Mouse (Mus musculus) MEL-GATA-1-ER (cell line): ENCODE data around the gene Rab3il1.

Source experiments
- DNase-seq: peaks from one replicate; pipeline ENCODE4 v3.0.0-alpha.2; 2012; ENCODE audit warnings: low read depth; ENCODE audit errors: extremely low read depth

Gene Rab3il1

DNA sequence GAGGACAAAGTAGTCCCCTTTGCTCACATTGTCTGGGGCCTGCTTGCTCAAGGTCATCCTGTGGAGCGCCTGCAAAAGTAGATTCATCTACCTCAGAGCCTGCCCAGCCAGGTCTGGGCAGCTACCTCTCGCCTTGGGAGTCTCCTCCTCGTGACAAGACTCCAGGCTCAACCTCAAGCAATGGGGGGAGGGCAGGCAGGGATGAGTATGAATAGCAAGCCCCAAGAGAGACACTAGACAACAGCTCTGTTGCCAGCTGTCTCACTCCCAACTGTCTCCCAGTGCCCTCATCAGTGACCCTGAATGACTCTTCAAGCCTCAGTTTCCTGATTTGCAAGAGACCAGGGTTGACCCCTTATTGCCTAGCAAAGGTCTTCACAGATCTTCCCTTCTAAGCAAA lies 11.9 kb downstream of the Rab3il1 start:
- DNase-seq: no peak

DNA sequence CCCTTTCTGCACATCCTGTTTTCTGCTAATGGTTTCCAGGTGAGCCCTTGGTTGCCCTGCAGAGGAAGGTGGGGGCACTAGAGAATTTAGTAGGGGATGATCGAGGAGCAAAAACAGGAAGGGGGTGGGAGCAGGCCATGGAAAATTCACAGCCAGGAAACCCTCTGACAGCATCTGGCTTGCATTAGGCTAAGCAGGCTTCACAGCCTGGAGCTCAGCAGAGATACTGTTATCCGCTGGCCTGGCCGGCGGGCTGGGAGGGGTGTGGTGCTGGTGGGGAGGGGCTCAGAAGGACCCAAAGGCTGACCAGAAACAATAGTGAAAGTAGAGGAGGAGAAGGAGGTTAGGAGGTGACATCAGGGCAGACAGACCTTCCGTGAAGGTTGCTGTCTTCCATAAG lies 12.4 kb downstream of the Rab3il1 start:
- no peak for DNase-seq

DNA sequence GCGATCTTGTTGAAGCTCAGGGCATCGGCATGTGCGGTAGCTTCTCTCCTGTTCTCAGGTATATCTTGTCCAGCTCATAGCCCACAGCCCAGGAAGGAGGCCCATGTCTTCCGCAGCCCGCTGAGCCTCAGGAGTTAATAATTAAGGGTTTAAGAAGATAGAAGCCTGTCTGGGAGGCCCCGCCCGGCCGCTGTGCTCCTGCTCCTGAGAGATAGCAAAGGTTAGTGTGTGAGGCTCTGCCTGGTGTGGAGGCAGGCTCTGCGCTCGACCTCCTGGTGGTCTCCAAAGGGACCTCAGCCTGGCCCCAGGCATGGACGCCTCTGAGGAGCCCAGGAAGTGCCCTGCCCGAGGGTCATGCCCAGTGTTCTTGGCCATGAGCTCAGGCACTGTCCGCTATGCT lies 13.4 kb downstream of the Rab3il1 start:
- DNase-seq: peak; percentile 59

DNA sequence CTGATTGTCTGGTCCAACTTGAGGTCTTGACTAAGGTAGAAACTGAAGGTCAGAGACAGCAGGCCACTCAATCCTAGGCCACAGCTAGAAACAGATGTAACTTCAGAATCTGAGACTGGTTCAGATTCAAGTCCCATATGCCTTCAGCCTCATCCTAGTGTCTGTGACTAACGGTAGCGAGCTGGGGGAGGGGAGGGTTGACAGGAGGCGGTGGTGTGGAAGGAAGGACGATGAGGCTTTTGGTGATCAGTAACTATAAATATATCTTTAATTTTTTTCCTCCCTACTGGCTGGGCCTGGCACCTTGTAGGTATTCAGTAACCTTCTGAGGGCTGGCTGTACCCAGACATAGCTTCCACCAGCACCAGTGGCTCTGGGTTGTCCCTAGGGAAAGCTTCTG lies 14.0 kb downstream of the Rab3il1 start:
- DNase-seq: no peak

DNA sequence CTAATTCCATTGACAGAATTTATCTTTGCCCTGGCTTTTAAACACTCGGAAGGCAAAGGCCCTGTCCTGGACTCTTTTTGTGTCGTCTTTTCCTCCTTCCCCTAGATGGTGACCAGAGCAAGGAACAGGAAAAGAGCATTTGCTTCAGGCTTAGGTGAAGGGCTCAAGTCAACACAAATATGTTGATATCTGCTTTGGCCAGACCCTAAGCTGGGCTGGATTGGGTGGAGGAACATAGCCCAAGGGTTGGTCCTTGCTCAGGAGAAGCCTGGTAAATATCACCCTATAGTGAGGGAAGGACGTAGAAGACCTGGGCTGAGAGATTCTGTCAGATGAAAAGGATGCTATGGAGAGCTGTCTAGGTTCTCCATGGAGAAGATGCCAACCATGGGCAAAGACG lies 14.7 kb downstream of the Rab3il1 start:
- no peak for DNase-seq

DNA sequence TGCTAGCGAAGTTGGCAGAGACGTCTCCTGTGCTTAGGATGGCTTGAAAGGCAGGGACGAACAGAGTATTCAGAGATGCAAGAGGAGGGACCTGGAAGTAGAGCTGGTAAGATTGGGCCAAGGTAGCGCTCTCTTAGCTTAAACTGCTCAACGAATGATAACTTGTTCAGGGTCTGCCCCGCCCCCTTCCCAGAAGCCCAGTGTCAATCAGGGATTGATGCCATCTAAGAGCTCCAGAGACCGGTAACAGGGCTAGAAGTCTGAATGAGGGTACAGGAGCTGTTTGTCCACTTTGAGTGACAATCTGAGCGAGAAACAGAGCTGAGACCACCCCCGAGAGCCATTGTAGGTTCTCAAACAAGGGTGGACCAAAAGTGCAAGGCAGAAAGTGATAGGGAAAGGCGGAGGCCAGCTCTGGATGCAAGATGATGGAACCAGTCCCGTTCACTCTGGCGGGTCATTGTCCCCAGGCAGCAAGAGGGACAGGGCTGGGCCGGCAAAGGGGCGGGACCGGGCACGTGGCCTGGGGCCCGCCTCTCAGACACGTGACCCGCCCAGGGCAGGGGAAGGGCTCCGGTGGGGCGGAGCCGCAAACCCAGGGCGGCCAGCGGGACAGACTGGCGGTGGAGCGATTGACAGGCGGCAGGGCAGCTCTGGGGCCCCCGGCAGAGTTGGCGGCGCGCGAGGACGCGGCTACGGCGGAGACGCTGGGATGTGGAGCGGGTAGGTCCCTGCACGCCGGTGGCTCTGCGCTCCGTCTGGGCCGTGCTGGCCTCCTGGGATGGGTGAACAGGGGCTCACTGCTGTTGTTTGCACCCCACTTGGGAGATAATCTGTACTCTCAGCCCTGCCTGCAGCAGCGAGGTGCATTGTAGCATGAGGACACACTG lies 16.4 kb downstream of the Rab3il1 start:
- peak; percentile 27 for DNase-seq

DNA sequence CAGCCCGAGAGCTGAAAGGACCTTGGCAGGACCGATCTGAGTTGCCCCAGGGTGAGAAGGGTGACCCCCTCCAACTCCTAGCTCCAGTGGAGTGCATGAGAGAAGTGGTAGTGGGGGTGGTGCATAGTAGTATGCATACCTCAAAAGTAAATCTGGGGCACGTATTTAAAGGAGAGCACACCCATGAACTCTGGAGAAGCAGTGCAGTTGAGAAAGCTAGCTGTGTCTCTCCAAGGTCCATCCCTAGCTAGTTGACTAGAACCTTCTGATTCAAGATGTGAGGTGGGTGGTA lies 17.0 kb downstream of the Rab3il1 start:
- no peak for DNase-seq

DNA sequence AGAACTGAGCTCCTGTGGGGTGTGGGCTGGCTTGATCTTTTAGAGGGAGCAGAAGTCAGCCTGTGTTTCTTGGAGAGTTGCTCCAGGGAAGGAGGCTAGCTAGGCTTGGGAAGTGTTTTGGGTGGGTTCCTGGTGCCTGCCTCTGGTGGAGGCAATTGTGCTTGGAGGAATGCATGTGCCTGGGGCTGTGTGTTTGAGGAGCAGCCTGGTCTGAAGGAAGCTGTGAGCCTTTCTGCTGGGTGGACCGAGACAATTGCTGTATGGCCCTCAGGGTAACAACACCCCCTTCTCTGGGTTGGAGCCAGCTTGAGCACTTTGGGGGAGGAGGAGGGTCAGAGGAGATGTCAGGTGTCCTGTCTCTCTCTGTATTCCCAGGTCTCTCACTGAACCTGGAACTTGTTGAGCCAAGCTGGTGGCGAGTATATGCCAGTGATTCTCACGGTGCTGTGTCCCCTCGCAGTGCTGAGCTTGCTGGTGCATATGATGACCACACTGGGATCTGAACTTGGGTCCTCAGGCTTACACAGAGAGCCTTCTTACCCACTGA lies 17.8 kb downstream of the Rab3il1 start:
- DNase-seq: no peak

DNA sequence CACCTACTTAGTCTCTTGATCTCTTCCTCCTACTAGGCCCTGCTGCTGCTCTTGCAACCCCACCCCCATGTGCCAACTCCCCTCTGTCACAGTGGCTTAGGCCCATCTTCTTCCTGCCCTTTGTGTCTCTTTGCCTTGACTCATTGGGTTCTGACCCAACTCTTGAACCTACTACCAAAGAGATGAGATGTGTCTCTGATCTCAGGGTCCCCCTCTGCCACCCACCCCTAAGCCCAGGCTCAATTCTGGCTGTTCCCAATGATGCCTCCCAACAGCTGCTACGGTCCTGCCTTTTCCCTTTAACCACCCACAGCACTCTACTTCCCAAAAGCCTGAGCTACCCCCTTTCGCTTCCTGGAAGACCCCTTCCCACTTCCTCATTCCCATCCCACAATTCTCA lies 20.5 kb downstream of the Rab3il1 start:
- no peak for DNase-seq

DNA sequence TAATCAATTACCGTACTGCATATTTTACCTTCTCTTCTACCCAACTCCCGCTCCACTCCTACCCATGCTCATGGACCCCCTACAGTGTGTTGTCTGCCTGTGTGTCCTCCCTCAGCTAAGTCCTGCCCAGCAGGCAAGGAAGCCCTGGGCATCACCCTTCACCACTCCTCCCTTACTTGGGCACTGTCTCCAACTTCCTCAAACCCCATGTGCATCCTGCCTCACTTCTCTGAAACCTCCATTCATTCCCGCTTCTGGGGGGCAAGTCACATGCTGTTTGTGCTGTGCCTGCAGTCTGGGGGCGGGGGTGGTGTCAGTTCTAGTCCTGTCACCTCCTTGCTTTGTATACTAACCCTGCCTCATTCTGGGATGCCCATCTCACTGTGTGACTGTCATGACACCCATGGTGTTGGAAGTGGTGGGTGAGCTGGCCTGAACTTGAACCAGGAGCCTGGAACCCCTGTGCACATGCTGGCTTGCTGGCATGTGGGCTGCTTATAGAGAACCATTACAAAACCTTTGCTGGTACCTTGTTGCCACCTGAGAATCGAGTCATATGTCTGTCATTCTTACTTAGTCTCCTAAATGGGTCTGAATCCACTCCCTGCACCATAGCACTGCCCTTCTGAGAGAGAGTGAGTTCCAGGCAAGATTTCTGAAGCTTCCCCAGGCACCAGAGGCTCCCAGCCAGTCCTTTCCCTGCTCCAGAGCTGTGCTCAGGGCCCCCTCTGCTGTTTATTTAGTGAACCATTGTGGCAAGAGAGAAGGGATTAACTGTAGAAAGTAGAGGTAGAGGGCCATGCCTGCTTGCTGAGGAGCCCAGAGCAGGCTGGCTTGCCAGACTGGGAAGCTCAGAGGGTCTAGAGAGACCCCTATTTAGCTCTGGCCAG lies 21.2 kb downstream of the Rab3il1 start:
- DNase-seq: no peak

DNA sequence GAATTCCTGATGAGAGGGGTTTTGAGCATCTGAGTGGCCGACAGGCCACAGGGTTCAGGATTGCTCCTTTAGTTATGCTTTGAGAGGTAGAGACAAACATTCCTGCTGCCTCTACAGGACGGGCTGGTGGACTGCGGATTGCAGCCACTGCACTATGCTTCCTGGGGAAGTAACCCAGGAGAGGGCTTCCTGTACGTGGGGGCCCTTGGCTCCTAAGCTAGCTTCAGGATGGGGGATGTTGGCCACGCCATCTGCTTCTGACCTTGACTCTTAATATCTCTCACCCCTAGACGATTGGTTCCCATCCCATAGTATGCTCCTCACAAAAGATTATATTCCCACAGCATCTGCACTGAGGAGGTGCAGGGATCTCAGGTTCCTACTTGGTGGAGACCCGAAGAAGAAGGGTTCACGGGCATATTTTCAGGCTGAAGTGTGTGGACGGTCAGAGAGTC lies 21.9 kb downstream of the Rab3il1 start:
- DNase-seq: no peak

DNA sequence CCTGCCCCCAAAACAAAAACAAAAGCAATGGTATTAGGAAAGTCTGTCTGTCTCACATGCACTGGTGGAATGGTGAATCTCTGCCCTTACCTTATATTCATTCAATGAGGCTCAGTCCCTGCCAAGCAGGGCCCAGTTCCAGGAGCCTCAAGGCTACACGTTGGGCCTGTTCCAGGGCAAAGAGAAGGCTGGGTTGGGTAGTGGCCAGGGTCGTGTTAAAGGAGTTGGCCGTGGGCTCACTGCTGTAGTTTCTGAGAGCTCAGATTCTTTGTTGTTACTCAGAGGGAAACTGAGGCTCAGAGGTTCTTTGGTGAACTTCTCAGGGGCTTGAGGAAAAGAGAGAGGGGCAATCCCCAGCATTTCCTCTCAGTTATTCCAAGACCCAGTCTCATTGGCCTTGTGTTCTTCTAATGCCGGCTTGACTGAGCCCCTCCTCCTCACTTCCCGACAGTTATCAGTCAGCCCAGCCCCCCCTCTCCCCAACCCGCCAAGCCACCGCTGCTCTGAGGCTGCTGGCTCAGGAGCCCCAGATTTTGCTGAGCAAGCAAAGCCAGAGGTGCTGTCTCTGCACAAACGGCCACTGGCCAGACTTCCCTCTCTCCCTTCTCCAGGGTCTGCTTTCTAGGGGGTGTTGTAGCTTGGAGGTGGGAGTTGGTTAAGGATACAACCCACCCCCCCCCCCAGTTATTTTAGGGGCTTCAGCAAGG lies 23.9 kb downstream of the Rab3il1 start:
- DNase-seq: no peak

DNA sequence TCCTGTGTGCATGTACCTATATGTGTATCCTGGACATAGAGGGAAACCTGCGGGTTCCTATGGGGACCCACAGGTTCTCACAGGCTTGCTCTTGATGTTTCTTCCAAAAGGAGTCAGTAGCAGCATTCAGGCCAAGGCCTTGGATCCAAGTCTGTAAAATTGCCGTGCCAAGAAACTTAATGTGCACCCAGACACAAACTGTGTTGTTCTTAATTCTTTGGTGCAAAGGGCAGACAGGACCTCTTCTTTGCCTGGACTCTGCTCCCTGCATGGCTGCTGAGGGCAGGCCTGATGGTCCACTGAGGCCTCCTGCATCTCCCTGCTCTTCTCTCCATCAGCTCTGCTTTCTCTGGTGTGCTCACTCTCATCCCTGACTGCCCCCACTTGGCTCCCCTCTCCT lies 28.3 kb downstream of the Rab3il1 start:
- DNase-seq: no peak

DNA sequence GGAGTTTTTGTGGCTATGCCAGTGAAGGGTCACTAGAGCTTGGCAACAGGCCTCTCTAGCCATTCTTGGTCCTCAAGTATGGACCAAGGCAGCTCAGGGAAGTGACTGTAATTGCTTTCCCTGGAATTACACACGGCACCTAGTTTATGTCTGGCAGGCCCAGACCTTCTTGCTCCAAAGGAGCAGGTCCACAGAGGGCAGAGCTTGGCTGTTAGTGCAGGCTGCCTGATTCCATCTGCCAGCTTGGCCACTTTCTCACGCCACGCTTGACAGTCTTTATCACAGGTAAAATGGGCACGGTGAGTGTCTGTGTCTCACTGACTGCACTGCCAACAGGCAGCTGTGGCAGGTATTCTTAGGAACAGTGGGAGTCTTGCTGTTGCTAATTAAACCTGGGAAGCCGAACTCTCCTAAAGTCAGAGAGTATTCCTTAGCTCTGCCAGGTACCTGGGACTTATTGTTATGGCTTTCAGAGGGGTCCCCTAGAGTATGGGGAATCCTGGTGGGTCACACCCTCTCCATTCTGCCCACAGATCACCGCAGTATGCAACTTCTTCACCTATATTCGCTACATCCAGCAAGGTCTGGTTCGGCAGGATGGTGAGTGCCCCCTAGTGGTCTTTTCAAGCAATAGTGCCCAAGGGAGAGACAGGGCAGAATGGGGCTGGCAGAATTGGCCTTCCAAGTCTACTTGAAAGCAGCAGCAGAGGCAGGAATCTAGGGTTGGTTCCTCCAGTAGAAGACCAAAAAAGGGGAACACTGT lies 31.9 kb downstream of the Rab3il1 start:
- peak; percentile 47 for DNase-seq

DNA sequence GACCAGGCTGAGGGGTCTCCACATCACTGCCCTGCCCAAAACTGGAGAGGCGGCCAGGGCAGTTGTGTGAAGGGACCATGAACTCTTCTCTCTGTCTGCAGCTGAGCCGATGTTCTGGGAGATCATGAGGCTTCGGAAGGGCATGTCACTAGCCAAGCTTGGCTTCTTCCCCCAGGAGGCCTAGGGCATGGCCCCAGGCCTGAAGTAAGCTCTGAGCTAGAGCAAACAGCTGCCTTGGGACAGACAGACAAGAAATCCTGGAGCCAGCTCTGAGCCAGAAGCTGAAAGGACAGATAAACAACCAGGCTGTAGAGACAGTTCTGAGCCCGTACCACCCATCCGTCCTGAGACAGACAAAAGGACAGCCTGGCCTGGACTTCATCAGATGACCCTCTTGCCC lies 32.9 kb downstream of the Rab3il1 start:
- no peak for DNase-seq

DNA sequence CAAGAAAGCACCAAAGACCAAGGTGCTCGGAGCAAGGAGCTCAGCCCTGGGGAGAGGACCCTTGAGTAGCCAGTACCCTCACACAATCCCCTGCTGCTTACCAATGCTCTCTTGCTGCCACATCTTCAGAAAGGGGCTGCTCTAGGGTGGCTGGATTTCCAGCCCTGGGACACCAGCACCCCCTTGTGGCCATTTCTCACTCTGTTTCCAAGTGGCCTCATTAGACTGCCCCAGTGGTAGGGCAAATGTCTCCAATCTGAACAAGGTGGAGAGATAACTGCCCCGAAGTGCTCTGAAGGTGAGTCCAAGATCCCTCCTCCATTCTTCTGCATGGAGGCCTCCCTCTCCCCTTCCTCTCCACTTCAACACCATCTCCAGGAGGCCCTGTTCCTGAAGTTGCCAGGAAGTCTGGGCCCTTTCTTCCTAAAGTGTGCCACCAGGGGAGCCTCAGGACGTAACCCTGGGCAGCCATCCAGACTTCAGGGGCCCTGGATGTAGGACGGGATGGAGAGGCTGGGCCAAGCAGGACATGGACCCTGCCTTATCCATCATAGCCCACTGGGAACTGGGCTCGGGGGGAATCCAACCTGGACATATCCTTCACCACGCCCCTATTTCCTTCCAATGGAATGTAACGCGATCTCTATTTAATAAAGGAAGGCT lies 33.4 kb downstream of the Rab3il1 start:
- DNase-seq: no peak

DNA sequence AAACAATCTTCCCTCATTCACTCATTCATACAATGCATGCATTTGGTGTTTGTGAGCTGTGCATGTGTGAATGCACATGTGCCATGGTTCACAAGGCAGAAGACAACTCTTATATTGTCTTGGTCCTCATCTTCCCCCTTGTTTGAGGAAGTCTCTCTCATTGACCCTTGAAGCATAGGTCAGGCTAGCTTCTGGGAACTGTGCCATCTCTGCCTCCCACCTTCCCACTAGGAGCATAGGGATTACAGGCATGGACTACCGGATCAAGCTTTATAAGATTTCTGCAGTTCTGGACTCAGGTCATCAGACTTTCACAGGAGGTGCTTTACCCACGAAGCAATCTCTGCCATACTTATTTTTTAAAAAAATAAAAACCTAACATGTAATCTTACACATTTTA lies 36.1 kb downstream of the Rab3il1 start:
- no peak for DNase-seq

DNA sequence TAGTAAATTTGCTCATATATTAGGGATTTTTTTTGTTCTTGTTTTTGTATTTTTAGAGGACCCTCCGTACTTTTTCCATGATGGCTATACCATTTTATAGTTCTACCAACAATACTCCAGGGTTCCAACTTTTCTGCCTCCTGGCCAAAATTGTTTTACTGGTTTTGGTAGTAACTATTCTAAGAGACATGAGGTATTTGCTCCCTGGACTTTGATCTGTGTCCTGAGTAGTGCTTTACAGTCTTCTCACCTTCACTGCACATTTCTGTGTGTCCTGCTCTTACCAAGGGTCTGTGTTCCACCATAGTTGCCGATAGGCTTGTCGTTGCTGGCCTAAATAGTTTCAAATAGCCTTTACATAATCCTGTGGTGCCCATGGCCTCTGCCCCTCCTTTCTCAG lies 36.9 kb downstream of the Rab3il1 start:
- DNase-seq: no peak

DNA sequence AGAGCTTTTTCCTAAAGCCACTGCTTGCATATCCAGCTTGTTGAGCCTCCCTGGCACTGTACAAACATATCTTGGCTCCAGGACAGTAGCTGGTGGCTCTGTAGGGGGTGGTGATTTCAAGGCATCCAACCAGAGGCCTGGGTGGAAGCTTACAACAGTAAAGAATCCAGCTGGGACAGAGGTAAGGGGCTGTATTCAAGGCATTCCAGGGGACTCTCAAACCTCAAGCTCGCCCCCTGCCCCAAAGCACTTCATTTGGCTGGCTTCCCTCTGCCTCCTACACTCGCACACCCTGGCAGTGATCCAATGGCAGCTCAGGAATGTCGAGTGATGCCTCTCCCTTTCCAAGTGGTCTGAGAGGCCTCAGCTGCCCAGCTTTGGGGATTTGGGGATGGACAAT lies 37.4 kb downstream of the Rab3il1 start:
- no peak for DNase-seq

DNA sequence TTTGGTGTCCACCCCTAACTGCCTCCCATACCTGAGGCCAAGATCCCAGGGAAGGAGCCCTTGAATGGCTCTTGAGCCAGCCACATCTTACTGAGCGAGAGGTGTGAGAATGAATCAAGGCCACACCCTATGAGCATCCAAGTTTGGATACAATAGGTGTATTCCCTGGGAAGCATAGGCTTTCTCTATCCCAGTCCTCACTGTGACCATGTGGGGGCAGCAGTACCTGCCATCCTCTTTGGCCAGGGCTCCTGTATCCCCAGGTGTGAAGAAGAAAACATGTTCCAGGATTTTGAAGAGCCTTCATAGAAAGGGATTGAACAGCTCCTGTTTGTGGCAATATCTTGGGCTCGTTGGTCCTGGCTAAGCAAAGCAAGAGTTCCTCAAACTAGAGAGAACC lies 38.1 kb downstream of the Rab3il1 start:
- no peak for DNase-seq
